Mouse (Mus musculus) lung, embryonic 14.5 days (tissue): ENCODE measurements around the gene C130079G13Rik. TPM values are rescaled to one million over a fixed set of nuclear protein-coding genes. Genes with fewer than 3 reads are reported as not detected.
"Not testable (repeated sequence)": the region's sequence is repeated elsewhere in the genome, so short reads cannot be mapped to it uniquely, and the experiment has no call there.

Source experiments
- ATAC-seq: fragments of 200-750 bp; cut with Nextera tagmentation; 2 replicates; pipeline ENCODE4 v1.8.0; 2017; ENCODE audit warnings: mild to moderate bottlenecking, moderate TSS enrichment, moderate library complexity; ENCODE audit not compliant: insufficient read depth
- DNase-seq: peaks from one replicate; pipeline ENCODE4 v3.0.0-alpha.2; 2015
- H3K27ac ChIP-seq: fragments of 300-500 bp; sonication (generic); 2 replicates; pipeline ENCODE4 v1.5.1; 2014; ENCODE audit warnings: low read depth, mild to moderate bottlenecking, moderate library complexity
- H3K27me3 ChIP-seq: fragments of 300-500 bp; sonication (generic); 2 replicates; pipeline ENCODE4 v1.6.1; 2014; ENCODE audit warnings: low read length, control low read depth; ENCODE audit not compliant: insufficient read depth
- H3K36me3 ChIP-seq: fragments of 300-500 bp; sonication (generic); 2 replicates; pipeline ENCODE4 v1.6.1; 2014; ENCODE audit warnings: control low read depth; ENCODE audit not compliant: insufficient read depth
- H3K4me1 ChIP-seq: fragments of 300-500 bp; sonication (generic); 2 replicates; pipeline ENCODE4 v1.6.1; 2014; ENCODE audit warnings: antibody characterized with exemption, control low read depth; ENCODE audit not compliant: insufficient read depth
- H3K4me2 ChIP-seq: fragments of 300-500 bp; sonication (generic); 2 replicates; pipeline ENCODE4 v1.6.1; 2014; ENCODE audit warnings: mild to moderate bottlenecking
- H3K4me3 ChIP-seq: fragments of 300-500 bp; sonication (generic); 2 replicates; pipeline ENCODE4 v1.5.1; 2014; ENCODE audit warnings: low read depth, low read length
- H3K9ac ChIP-seq: fragments of 300-500 bp; sonication (generic); 2 replicates; pipeline ENCODE4 v1.6.1; 2014
- H3K9me3 ChIP-seq: fragments of 300-500 bp; sonication (generic); 2 replicates; pipeline ENCODE4 v1.6.1; 2016; ENCODE audit warnings: low read depth, low read length, control low read depth
- CTCF ChIP-seq: IDR thresholded peaks from 2 replicates; pipeline ENCODE4 v1.5.1; 2016; ENCODE audit warnings: antibody characterized with exemption, low read depth
- WGBS: fragments of 180-500 bp; shearing (Covaris S2); extraction: QIAGEN DNeasy Blood & Tissue Kit; methylation state at CpG from one replicate; pipeline ENCODE4 v1.1.7; 2014; 5-methylcytosine and 5-hydroxymethylcytosine counted together
- polyA plus RNA-seq: library from polyadenylated mRNA; unstranded; fragments of >200 nt; fragmentation: Nextera tagmentation; extraction: Ambion mirVana; gene quantifications from 2 replicates; pipeline ENCODE4 v1.2.1, GENCODE M21; 2014

The C130079G13Rik gene
- not detected in 2 replicates for polyA plus RNA-seq

GRCm38 (mm10) chr3:59924914-59925313, at the start of gene C130079G13Rik:
C130079G13Rik (plus strand) TSS chr3:59925214.
- Histone ChIP-seq H3K36me3 (no peaks in the 10 kb centered on the region), H3K27me3 (no peaks in the 10 kb centered on the region), H3K27ac (no peak within 1 kb of the TSS), H3K4me2 (no peak within 1 kb of the TSS), H3K9ac (no peak within 1 kb of the TSS), H3K4me1 (no peaks in the 10 kb centered on the region), H3K4me3 (no peak within 1 kb of the TSS), H3K9me3 (no peaks in the 10 kb centered on the region)
- TF ChIP-seq CTCF = no peak
- WGBS = 91% methylated on average over 2 of the region's 2 CpGs
- DNase-seq (no peak), ATAC-seq (no peak)

DNA sequence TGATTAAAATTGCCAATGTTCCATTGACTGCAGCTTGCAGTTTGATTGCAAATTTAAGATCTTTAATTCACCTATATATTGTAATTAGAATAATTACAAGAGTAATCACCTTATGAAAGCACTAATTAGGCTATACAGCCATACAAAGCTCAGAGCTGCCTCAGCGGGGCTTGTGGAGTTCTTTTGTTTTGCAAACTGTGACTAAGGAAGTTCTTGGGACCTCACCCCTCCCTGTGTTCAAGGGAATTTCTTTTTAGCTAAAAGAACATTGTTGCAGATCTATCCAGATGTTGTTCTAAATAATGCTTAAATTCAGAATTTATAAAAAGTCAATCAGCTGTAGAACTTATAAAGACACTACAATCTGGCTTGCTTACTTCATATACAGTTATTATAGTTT, 47.4 kb upstream of the C130079G13Rik start:
- not testable (repeated sequence) for DNase-seq, H3K9ac ChIP-seq, H3K36me3 ChIP-seq, H3K27me3 ChIP-seq, H3K4me1 ChIP-seq, H3K27ac ChIP-seq, H3K4me2 ChIP-seq, H3K4me3 ChIP-seq, H3K9me3 ChIP-seq, ATAC-seq
- 53% methylated on average over 1 of the region's 1 CpGs for WGBS

DNA sequence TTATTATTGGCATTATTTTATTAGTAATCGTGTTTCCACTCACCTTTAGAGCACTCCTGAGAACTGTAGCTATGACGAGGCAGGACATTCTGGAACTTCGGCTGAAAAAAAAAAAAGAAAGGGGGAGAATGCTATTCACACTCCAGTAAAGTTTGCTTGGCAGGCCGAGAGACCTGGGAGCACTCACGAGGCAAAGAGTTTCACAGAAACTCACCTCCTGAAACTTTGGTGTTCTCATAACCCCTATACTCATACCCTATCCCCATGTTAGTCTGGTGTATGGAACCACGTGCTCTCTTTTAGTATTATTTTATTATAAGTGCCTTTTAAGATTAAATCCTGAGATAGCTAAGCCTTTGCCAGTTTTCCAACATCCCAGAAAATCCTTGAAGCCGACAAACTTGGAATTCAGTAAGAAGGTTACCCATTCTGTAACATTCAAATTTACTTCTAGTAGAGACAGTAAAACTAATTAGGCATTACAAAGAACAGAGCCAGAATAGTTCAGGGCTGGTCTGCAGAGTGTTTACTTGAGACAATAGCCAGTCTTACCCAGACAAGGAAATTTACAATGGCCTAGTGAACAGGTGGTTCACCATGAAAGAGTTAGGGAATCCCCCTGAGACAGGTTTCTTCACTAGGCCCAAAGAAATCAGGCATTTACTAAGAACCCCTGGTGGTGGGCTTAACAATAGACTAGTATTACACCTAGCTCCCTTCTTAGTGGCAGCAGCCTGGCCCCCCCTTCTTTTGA, 45.0 kb upstream of the C130079G13Rik start:
- ATAC-seq, H3K9ac ChIP-seq, H3K36me3 ChIP-seq, H3K27ac ChIP-seq, H3K9me3 ChIP-seq, H3K4me3 ChIP-seq, H3K27me3 ChIP-seq, DNase-seq, H3K4me2 ChIP-seq, H3K4me1 ChIP-seq: not testable (repeated sequence)
- WGBS = 78% methylated on average over 7 of the region's 7 CpGs

GRCm38 (mm10) chr3:59893276-59893675, 31.7 kb upstream of the C130079G13Rik start:
- no peak for TF ChIP-seq CTCF

DNA sequence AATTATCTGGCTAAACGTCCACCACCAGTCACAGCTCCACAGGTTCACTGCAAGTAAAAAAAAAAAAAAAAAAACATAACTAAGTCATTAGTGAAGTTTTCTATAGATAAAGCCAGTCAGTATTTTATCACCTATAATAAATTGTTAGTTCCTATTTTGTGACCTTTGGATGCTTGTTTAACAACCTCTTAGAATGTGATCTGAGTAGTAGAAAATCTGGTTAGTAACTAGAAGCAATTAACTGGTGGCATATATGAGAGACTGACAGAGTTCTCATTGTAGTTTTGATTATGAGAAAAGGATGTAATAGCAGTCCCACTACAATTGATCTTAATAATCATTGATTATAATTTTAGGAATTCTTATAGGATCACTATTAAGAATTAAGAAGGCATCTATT, 9.6 kb downstream of the C130079G13Rik start:
- no peak for TF ChIP-seq CTCF
- Histone ChIP-seq H3K27ac (no peak overlapping the region), H3K4me3 (no peak overlapping the region), H3K27me3 (no peaks in the 10 kb centered on the region), H3K9me3 (no peaks in the 10 kb centered on the region), H3K4me1 (no peaks in the 10 kb centered on the region), H3K36me3 (no peaks in the 10 kb centered on the region), H3K4me2 (no peak overlapping the region), H3K9ac (no peak overlapping the region)
- 40% methylated on average over 1 of the region's 1 CpGs for WGBS
- no peak for DNase-seq
- no peak for ATAC-seq

More at GRCm38 (mm10) chr3:59893276-59893675, 31.7 kb upstream of the C130079G13Rik start:
- Histone ChIP-seq H3K4me1 (no peaks in the 10 kb centered on the region), H3K9ac (no peak overlapping the region), H3K9me3 (no peaks in the 10 kb centered on the region), H3K27me3 (no peaks in the 10 kb centered on the region), H3K4me3 (no peak overlapping the region), H3K27ac (no peak overlapping the region), H3K36me3 (no peaks in the 10 kb centered on the region), H3K4me2 (no peak overlapping the region)
- DNase-seq (peak; percentile 31), ATAC-seq (no peak)
- WGBS = 61% methylated on average over 2 of the region's 2 CpGs

DNA sequence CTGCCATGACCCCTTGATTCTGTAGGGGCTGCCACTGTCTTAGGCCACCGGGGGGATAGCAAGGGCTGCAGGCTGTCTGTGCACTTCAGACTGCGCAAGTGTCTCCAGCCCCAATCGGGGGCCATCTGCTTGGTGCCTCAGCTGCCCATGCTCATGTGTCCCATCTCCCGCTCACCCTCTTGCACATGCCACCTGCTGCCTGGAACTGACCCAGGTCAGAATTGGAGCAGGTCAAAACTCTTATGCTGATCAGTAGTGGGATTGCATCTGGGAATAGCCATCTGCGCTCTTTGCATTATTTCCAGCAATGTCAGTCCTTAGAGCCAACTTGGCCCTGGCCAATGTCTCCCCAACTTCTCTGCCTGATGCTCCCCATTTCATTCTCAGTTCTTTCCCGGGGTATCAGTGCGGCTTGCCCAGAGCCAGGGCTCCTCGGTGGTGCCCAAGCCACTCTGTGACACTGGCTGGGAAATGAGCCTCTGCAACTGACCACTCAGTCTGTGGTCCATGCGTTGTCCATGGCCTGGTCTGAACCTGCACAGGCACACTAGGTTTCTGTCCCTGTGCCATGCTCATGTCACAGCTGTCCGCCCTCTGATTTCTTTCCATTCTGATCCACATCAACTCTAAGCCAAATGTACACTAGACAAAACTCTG, 22.4 kb downstream of the C130079G13Rik start:
- Histone ChIP-seq H3K36me3 (no peaks in the 10 kb centered on the region), H3K27ac (no peak overlapping the region), H3K4me2 (no peak overlapping the region), H3K4me3 (no peak overlapping the region), H3K9me3 (no peaks in the 10 kb centered on the region), H3K9ac (no peak overlapping the region), H3K27me3 (no peaks in the 10 kb centered on the region), H3K4me1 (no peaks in the 10 kb centered on the region)
- ATAC-seq (no peak), DNase-seq (no peak)
- TF ChIP-seq CTCF = no peak
- WGBS = 89% methylated on average over 10 of the region's 10 CpGs

GRCm38 (mm10) chr3:59970891-59971290, 45.9 kb downstream of the C130079G13Rik start:
- 79% methylated on average over 5 of the region's 5 CpGs for WGBS
- TF ChIP-seq CTCF = no peak
- no peaks in the 10 kb centered on the region for H3K27me3 ChIP-seq
- ATAC-seq = no peak
- no peak overlapping the region for H3K9ac ChIP-seq
- H3K36me3 ChIP-seq = no peaks in the 10 kb centered on the region
- no peak for DNase-seq
- H3K4me1 ChIP-seq = no peaks in the 10 kb centered on the region
- H3K4me2 ChIP-seq = no peak overlapping the region
- H3K9me3 ChIP-seq = no peaks in the 10 kb centered on the region
- H3K4me3 ChIP-seq = no peak overlapping the region
- H3K27ac ChIP-seq = no peak overlapping the region
